Mouse (Mus musculus) kidney, adult 8-10 months (tissue): ENCODE results near the gene Slc7a3.
"Not testable (repeated sequence)": the region's sequence is repeated elsewhere in the genome, so short reads cannot be mapped to it uniquely, and the experiment has no call there.

Source experiments
- DNase-seq, 2 experiments: peaks; one replicate each; pipeline ENCODE4 v3.0.0; 2022

Gene Slc7a3

GRCm38 (mm10) chrX:101085920-101086319 is at the start of gene Slc7a3:
Gene Slc7a3 (minus strand): TSS chrX:101086020.
- no peak for DNase-seq

- peak; percentile 4 to 18 for DNase-seq
Measured at GRCm38 (mm10) chrX:101131992-101132791, 46.4 kb upstream of the Slc7a3 start.

- peak; percentile 29 to 70 for DNase-seq
Measured at GRCm38 (mm10) chrX:101131001-101131400, 45.2 kb upstream of the Slc7a3 start.

GRCm38 (mm10) chrX:101128559-101128958 is 42.7 kb upstream of the Slc7a3 start:
- DNase-seq, result no peak

- DNase-seq, result no peak
Measured at GRCm38 (mm10) chrX:101126977-101127376, 41.2 kb upstream of the Slc7a3 start.

GRCm38 (mm10) chrX:101126474-101126955 is 40.7 kb upstream of the Slc7a3 start:
- peak in 1 of 2 experiments; percentile 16 for DNase-seq

GRCm38 (mm10) chrX:101120546-101120945 is 34.7 kb upstream of the Slc7a3 start:
- DNase-seq, result no peak

GRCm38 (mm10) chrX:101085211-101085610 is 609 bp downstream of the Slc7a3 start:
- not testable (repeated sequence) for DNase-seq

GRCm38 (mm10) chrX:101084192-101084591 is 1.6 kb downstream of the Slc7a3 start:
- DNase-seq, result no peak

GRCm38 (mm10) chrX:101065245-101065644 is 20.6 kb downstream of the Slc7a3 start:
- no peak for DNase-seq

- no peak for DNase-seq
Measured at GRCm38 (mm10) chrX:101063503-101063902, 22.3 kb downstream of the Slc7a3 start.

- DNase-seq, result no peak
Measured at GRCm38 (mm10) chrX:101059541-101059940, 26.3 kb downstream of the Slc7a3 start, which contains the start of gene Tex11. Gene Tex11 (minus strand): TSS chrX:101059667.
